Mouse (Mus musculus): Measurements from ENCODE around the gene 1700022I11Rik. TPM values are rescaled to one million over a fixed set of nuclear protein-coding genes. Genes with fewer than 3 reads are reported as not detected.
"Not testable (repeated sequence)": the region's sequence is repeated elsewhere in the genome, so short reads cannot be mapped to it uniquely, and the experiment has no call there.

Gene 1700022I11Rik
- total RNA-seq, 4 experiments from 2014 or later, result not detected

DNA sequence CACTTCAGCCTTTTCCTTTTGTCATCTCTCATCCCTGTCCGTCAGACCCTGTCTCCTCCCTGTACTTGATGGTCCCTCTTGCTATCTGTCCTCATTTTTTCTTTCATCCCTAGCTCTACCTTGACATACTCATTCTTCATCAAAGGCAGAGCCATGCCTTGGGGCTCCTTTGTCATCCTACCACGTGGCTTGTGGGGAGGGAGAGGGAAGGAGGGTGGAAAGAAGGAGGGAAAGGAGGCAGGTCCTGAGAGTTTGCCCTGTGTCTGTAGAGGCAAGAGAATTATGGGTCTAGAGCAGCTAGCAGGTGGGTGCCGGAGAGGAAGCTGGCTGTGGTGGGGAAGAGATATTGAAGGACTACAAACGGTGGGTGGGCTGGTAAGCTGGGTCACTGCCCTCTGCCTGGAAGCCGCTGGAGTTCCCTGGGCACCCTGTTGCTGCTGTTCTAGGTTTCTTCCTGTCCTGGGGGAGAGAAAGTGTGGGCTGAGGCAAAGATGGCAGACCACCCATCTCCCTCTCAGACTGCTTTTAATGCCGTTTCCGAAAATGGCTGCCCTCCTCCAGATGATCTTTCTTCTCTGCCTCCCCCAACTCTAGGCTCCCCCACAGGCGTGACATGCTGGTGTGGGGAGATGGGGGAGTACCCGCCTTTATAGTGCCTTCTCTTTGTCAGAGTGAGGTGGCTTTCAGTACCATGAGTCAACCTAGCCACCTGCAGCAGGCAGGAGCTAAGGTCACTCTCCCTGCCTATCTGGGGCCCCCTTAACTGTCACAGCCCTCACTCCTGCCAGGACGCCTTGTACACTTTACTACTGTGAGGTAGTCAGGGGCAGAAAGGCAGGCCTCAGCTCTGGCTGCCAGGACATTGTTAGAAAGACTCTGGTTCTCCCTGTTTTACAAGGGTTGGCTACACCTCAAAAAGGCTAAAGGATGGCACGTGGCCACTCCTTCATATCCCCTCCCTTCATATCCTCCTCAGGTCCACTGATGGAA is 17.9 kb upstream of the 1700022I11Rik start:
- peak in 1 of 2 experiments; percentile 26 for DNase-seq (ENCODE audit: low spot score in 2 of 2)

- DNase-seq (ENCODE audit: low spot score in 2 of 2), result peak; percentile 78 to 87
These were observed 16.8 kb upstream of the 1700022I11Rik start for GRCm38 (mm10) chr4:42952563-42952962.

DNA sequence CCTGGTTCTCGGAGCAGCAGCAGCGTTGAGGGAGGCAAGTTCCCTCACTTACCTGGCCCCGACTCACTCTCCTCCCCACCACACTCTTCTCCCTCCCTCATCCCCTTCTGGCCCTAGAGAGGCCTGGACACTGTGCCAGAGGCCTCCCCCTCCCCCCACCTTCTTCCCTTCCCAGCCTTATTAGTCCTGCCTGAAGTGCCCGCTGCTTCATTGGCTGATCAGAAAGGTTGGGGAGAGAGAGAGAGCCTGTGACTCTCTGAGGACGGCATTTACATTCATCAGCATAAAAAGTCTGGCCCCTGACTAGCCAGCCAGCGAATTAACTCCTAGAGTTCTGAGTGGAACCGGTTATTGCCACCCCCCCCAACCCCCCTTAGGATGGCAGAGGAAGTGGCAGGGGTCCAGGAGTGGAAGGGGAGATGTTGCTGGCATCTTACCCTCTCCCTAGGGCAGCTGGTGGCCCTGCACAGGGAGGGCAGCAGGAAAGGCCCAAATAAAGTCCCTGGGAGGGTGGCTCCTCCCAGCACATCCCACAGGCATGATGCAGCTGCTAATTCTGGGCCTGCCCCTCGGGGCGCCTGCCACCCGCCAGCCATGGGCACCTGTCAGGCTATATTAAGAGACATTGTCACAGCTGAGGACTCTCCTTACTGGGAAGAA is 15.8 kb upstream of the 1700022I11Rik start:
- peak; percentile 84 to 89 for DNase-seq (ENCODE audit: low spot score in 2 of 2)

GRCm38 (mm10) chr4:42954297-42954696 is 15.1 kb upstream of the 1700022I11Rik start:
- DNase-seq (ENCODE audit: low spot score in 2 of 2), result peak; percentile 81 to 82

GRCm38 (mm10) chr4:42955200-42955599 is 14.2 kb upstream of the 1700022I11Rik start:
- no peak for DNase-seq (ENCODE audit: low spot score in 2 of 2)

DNA sequence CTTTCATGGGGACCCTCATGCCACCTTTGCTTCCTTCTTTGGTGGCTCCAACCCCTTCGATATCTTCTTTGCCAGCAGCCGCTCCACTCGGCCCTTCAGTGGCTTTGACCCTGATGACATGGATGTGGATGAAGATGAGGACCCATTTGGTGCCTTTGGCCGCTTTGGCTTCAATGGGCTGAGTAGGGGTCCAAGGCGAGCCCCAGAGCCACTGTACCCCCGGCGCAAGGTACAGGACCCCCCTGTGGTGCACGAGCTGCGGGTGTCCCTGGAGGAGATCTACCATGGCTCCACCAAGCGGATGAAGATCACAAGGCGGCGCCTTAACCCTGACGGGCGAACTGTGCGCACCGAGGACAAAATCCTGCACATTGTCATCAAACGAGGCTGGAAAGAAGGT is 12.8 kb upstream of the 1700022I11Rik start:
- DNase-seq (ENCODE audit: low spot score in 2 of 2), result no peak

GRCm38 (mm10) chr4:42957306-42957705 is 12.1 kb upstream of the 1700022I11Rik start:
- no peak for DNase-seq (ENCODE audit: low spot score in 2 of 2)

DNA sequence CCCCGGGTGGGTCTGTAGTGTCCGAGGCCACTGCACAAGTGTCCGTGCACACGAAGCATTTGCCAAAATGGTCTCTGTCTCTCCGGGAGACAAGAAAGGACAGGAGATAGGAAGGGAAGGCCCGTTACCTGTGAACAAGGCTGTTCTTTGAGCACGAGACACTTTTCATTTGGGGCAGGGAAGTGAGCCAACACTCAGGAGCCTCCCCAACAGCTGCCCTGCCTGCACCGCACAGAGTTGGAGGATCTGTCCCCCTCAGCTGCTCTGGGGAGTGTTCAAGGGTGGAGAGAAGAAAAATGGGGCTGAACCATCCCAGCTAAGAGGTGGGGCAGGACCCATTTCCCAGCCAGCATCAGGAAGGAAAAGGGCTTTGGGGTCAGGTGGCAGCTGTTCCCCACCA is 11.4 kb upstream of the 1700022I11Rik start:
- DNase-seq (ENCODE audit: low spot score in 2 of 2), result no peak

DNA sequence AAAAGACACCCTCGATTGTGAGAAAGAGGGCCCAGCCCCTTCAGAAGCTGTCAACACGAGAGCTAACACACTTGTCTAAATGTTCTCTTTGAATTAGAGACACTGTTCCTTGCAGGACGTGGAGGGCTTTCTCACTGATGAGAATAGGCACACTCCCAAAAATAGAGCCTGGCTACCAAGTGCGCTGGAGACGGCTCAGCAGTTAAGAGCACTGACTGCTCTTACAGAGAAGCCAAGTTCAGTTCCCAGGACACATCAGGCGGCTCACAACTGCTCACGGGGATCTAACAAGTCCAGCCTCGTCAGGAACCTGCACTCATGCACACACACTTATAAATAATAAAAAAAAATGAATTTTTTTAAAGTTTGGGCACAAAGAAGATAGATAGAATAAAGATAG is 10.5 kb upstream of the 1700022I11Rik start:
- DNase-seq (ENCODE audit: low spot score in 2 of 2), result no peak

DNA sequence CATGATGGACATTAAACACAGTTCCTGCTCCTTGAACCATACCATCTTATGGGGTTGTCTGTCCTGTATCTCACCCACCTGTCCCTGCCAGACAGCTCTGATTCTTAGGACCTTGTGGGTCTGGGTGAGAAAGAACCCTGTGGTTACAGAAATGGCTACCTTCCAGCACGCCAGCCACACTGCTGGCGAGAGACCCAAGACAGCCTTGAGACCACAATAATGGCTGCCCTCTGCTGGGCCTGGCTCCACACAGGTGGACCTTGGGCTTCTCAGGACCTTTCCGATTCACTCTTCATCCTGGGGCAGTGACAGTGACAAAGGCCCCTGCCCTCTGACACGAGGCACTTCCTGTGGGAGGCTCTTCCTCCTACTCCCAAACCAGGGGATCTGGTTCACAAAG is 10.0 kb upstream of the 1700022I11Rik start:
- no peak for DNase-seq (ENCODE audit: low spot score in 2 of 2)

- DNase-seq (ENCODE audit: low spot score in 2 of 2), result peak in 1 of 2 experiments; percentile 46
These were observed 7.8 kb upstream of the 1700022I11Rik start for GRCm38 (mm10) chr4:42961592-42961991.

GRCm38 (mm10) chr4:42963480-42963879 is 5.9 kb upstream of the 1700022I11Rik start:
- no peak for DNase-seq (ENCODE audit: low spot score in 2 of 2)

DNA sequence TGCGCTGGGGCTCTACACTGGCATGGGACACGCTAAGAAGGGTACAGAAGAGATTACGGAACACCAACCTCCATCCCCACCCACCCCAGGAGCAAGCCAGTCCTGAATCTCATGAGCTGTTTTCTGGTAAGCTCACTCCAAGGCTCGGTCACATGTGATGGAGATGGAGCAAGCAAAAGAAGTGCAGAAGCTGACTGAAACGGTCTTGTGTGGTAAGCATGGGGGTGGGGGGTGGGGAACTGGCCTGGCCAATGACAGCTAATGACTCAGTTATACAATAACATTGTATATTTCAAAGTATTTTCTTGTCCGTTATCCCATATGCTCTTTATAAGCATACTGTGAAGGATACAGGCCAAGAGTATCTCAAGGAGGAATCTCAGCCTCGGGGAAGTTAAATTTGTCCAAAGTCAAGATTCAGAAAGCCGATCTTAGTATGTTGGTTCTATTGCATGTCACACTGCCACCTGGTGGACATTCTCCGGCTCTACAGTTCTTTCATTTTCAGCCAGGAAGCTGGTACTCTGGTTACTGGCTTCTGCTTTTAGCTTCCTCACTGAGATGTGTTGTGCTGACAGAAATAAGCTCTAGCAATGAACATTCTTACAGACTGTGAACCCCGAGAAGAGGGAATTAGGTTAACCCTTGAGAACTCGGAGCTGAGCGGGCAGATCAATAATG is 4.2 kb upstream of the 1700022I11Rik start:
- no peak for DNase-seq (ENCODE audit: low spot score in 2 of 2)

- DNase-seq (ENCODE audit: low spot score in 2 of 2), result no peak
These were observed 3.5 kb downstream of the 1700022I11Rik start for GRCm38 (mm10) chr4:42972952-42973351.

- no peak for DNase-seq (ENCODE audit: low spot score in 2 of 2)
These were observed 4.5 kb downstream of the 1700022I11Rik start for GRCm38 (mm10) chr4:42973868-42974267.

- no peak for DNase-seq (ENCODE audit: low spot score in 2 of 2)
These were observed 8.7 kb downstream of the 1700022I11Rik start for GRCm38 (mm10) chr4:42978062-42978461.

- DNase-seq (ENCODE audit: low spot score in 2 of 2), result not testable (repeated sequence)
These were observed 11.1 kb downstream of the 1700022I11Rik start for GRCm38 (mm10) chr4:42980467-42980866.

DNA sequence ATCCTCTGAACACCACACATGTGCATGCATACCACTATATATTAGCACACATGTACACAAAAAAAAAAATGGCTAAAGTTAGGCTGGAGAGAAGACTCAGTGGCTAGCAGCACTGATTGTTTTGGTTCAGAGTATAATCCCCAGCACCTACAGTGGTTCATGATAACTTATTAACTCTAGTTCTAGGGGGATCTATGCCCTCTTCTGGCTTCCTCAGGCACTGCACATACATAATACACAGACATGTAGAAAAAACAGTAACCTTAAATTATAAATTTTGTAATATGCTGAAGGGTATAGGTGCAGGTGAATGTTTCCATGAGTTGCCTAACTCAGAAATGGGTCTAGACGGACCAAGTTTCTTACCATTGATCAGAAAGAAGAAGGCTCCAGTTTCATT is 18.9 kb downstream of the 1700022I11Rik start:
- no peak for DNase-seq (ENCODE audit: low spot score in 2 of 2)

GRCm38 (mm10) chr4:42998022-42998421 is 28.6 kb downstream of the 1700022I11Rik start:
- no peak for DNase-seq (ENCODE audit: low spot score in 2 of 2)

- DNase-seq (ENCODE audit: low spot score in 2 of 2), result peak; percentile 72 to 78
These were observed 30.2 kb downstream of the 1700022I11Rik start for GRCm38 (mm10) chr4:42999451-43000140.

Data from gastrocnemius, adult 8-10 months (tissue).